Mouse (Mus musculus): ENCODE measurements around the gene Lenep.

Gene Lenep

GRCm38 (mm10) chr3:89420421-89420820, 17.8 kb upstream of the Lenep start:
- DNase-seq (ENCODE audit: low spot score in 2 of 2): no peak

- DNase-seq (ENCODE audit: low spot score in 2 of 2): no peak
Observed at GRCm38 (mm10) chr3:89419981-89420380, 17.4 kb upstream of the Lenep start.

GRCm38 (mm10) chr3:89419571-89419970, 17.0 kb upstream of the Lenep start:
- DNase-seq (ENCODE audit: low spot score in 2 of 2): no peak

GRCm38 (mm10) chr3:89418861-89419250, 16.3 kb upstream of the Lenep start:
- peak in 1 of 2 experiments; percentile 76 for DNase-seq (ENCODE audit: low spot score in 2 of 2)

DNA sequence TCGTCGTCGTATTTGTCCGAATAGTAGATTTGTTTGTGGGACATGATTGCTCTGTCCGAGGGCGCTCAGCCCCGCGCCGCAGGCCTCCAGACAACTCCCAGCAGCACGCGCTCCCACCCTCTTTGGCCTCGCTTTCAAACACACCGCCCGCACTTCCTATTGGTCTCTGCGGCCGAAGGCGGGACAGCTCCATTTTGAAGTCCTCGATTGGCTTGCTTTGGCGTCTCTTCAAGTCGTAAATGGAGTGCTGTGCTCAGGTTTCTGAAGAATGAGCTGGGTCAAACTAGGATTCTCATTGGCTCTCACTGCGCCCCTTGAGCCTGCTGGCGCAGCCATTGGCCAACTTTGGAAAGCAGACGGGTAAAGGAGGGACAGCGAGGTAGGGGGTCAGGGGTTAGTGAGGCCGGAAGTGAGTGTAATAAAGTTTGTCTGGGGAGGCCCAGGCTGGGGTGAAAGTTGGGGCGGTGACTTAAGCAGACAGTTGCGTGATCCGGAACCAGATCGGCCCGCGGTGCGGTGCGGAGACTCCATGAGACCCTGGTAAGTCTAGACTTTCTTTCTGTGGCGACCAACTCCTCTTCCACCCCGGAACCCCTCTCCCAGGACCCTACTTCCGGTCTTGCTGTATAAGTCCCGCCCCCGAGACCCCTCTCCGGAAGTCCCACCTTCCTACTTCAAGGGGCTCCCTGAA, 15.7 kb upstream of the Lenep start, which contains the start of the genes Cks1b and Shc1:
Cks1b (minus strand) TSS at position 214 of the 691 bp plus-strand sequence.
Shc1 (plus strand) TSS at position 274 of the 691 bp plus-strand sequence.
- DNase-seq (ENCODE audit: low spot score in 2 of 2): peak; percentile 86 to 93

DNA sequence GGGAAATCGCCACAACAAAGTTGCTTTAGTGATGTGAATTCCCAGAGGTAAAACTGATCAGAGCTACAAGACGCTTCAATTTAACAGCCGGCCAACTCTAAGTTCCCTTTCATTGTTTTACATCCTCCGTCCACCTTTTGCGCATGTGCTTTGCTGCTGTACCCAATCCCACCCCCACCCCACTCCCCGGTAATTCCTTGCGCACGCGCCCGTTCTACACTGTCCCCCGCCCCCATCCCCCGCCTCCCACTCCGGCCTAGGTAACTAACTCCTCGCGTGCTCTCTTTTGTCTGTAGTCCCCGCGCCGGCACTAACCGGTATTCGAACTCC, 15.2 kb upstream of the Lenep start:
- DNase-seq (ENCODE audit: low spot score in 2 of 2): no peak

GRCm38 (mm10) chr3:89417131-89417530, 14.5 kb upstream of the Lenep start:
- no peak for DNase-seq (ENCODE audit: low spot score in 2 of 2)

DNA sequence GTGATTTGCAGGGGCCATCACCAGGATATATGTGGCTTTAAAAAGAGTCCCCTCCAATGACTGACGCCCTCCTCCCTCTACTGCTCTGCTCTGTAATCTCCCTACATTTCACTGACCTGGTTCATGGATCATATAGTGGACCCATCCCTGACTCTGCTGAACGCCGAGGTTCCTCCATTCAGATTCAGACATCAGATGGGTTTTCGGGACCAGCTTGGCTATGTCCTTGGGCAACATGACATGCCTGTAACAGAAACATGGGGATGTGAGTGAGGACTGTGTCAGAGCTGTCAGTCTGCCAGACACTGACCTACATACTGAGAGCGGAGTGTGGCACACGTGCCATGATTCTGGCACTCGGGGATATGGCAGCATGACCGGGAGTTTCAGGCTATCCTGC, 13.6 kb upstream of the Lenep start:
- no peak for DNase-seq (ENCODE audit: low spot score in 2 of 2)

DNA sequence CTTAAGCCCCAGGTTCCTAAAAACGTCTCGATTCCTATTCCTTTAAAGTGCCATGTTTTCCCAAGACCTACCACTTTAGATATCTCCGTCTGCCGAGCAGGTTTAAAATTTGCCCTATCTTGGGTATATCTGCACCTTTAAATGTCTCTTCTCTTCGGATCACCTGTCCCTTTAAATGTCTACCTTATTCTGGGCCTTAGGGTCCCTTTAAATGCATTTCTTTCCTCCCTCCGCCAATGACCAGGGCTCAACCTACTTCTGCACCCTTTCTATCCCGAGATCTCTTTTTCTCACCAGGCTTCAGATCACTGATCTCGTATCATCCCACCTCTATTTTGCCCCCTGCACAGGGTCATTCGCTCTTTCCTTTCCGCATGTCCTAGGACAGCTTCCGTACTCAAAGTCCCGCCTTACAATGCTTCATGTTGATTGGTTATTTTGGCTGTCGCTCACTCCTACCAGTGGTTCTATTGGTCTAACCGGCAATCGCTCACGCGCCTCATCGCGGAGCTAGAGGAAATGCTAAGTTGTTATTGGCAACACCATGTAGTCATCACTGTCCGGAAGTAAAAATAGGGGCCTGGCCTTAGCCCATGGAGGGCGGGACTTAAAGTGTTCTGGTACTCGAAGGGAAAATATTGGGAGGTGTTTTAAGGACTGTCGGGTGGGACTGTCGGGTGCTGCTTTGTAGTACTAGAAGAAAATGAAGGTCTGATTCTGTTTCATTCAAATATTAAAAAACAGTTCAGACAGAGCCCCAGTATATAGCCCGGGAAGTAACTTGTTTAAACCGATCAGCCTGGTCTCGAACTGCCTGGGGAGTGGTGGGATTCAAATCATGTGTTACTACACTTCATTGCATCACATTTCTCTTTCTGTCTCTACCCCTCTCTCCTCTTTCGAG, 9.1 kb upstream of the Lenep start, which contains the start of gene Flad1:
Flad1 (minus strand) TSS at position 381 of the 904 bp plus-strand sequence.
- peak; percentile 95 to 99 for DNase-seq (ENCODE audit: low spot score in 2 of 2)

DNA sequence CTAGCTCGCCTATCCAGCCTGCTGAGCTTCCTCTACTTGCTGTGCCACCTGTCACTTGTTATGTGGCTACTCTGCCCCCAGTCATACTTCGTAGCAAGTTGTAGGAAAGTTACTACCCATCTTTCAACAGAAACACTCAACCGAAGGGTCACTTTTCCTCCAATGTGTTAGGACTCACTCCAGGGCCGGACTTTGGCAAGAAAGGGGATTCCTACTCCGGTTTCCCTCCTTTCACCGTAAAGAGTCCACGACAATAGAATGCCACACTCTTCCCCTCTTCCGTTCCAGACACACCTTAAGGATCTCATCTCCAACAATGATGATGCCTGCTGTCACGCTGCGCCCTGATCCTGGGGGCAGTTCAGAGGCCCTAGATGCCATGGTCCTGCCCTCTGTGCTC, 8.3 kb upstream of the Lenep start:
- DNase-seq (ENCODE audit: low spot score in 2 of 2): no peak

GRCm38 (mm10) chr3:89409701-89410100, 7.1 kb upstream of the Lenep start:
- DNase-seq (ENCODE audit: low spot score in 2 of 2): no peak

DNA sequence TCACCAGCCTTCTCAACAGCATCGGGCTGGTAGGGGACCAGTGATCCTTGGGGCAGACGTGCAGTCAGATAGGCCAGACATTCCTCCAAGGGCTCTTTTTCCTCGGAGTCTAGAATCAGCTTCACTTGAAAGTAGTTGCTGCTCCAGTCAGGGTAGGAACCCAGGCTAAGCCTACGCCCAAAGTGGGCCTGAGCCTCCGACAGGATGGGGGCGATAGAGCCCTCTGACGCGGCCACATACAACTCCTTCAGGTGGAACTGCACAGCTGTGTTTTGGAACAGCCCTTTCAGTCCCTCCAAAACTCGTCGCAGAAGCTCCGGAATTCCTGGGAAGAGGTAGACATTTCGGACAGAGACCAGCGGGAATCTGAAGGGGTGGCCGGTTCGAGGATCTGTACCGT, 5.9 kb upstream of the Lenep start:
- no peak for DNase-seq (ENCODE audit: low spot score in 2 of 2)

GRCm38 (mm10) chr3:89406887-89407286, 4.3 kb upstream of the Lenep start:
- DNase-seq (ENCODE audit: low spot score in 2 of 2): no peak

GRCm38 (mm10) chr3:89401329-89401728, 1.3 kb downstream of the Lenep start:
- no peak for DNase-seq (ENCODE audit: low spot score in 2 of 2)

DNA sequence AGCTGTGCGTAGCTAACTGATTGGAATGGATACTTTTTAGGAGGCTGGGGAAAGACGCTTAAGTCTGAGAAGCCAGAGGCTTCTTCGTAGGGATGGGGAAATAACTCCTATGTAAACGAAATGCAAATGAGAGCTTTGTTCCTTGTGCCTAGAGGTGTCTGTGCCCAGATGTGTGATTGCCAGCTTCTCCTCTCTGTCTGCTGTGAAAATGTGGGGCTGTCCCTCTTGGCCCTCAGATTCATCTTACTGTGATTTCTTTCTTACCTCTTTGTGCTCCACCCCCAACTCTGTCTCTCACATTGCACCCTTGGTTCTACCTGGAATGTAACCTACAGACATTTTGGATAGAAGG, 6.0 kb downstream of the Lenep start:
- peak in 1 of 2 experiments; percentile 15 for DNase-seq (ENCODE audit: low spot score in 2 of 2)

DNA sequence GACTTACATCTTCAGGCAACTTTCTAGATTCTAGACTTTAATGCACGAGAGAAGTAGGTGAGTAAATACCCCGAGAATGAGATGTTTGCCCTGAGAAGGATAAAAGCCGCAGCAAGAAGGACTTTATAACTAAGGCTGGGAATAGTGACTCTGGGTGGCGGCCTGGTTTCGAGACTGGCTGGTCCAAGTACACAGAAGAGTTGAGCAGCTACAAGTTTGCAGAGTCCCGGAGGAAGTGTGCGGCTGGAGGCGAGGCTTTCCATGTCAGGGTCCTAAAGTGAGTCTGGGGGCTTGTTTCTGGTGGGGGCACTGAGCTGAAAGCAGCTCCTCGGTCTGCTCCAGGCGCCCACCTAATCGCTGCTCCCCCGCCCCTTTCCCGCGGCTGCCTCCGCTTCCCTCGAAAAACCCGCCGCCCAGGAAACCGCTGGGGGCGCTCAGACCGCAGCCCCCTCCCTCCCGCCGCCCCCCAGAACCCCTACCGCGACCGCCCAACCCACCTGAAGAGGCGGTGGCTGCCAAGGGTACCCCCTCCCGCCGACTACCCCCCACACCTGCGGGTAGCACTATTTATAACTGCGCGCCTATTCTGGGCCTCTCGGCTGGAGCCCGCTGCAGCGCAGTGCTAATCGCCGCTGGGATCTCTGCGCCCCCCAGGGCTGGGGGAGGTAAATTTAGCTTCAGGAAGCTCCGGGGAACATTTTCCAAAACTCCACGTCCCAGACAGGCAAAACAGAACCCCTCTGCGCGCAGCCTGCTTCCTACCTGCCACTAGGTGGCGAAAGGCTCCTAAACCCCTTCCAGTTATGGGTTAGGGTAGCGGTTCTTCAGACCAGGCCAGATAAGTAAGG, 6.6 kb downstream of the Lenep start:
- DNase-seq (ENCODE audit: low spot score in 2 of 2): peak; percentile 60 to 70

DNA sequence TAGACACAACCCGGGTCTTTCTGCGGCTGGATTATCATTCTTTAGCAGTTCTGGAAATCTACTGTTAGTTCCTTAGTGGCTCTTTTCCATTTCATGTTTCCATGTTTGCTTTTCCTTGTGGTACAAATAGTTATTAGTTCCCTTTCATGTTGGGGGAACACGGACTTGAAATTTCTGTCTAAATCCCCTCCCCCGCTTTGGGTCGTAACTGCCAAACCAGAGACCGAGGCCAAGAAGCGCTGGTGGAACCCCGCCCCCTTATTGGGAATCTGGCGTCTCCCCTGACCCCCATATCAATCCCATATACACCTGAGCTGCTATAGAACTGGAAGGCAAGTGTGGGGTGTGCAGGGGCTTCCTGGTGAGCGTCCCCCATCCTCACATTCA, 7.2 kb downstream of the Lenep start:
- peak in 1 of 2 experiments; percentile 24 for DNase-seq (ENCODE audit: low spot score in 2 of 2)

- DNase-seq (ENCODE audit: low spot score in 2 of 2): peak; percentile 63 to 82
Observed at GRCm38 (mm10) chr3:89394894-89395256, 7.7 kb downstream of the Lenep start.

DNA sequence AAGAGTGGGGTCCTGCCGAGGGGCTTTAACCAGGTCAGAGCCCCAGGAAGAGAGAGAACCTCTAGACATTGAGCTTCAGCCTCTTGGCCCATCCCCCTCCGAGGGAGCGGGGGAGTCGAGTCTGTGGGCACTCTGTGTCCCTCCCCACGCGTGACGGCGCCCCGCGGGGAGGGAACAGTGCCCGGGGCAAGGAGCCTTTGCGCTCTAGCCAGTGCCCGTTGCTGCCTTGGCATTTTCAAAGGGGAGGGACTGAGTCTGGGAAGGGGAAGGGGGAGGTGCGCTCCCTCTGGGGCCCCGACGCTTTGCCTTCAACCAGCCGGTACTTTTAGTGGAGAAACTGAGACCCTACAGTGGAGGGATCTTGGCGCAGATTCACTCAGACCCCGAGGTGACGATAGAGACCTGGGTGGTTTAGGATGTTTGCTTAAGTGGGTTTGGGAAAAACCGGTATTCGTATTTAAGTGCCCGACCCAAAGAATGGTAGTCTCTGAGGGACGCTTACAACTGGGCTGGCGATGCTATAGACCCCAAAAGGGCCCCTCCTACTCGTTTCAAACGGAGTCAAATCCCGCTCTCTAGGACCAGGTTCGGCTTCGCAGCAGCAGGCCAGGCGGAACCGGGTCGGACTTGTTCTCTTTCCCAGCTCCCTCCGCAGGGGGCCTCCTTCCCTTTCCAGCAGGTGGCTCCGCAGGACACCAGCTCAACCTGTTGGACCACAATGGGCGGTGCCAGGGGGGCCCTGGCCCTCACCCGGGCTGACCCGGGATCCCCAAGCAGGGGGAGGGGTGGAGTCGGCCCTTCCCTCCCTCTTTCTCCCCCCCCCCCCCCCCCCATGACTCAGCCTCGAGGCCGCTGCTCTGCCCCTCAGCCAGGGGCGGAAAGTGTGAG, 8.3 kb downstream of the Lenep start, which contains the start of gene Zbtb7b:
Zbtb7b (minus strand) TSS at position 771 of the 888 bp plus-strand sequence.
- peak; percentile 70 to 71 for DNase-seq (ENCODE audit: low spot score in 2 of 2)

- peak; percentile 86 to 96 for DNase-seq (ENCODE audit: low spot score in 2 of 2)
Observed at GRCm38 (mm10) chr3:89393605-89394004, 9.0 kb downstream of the Lenep start.

DNA sequence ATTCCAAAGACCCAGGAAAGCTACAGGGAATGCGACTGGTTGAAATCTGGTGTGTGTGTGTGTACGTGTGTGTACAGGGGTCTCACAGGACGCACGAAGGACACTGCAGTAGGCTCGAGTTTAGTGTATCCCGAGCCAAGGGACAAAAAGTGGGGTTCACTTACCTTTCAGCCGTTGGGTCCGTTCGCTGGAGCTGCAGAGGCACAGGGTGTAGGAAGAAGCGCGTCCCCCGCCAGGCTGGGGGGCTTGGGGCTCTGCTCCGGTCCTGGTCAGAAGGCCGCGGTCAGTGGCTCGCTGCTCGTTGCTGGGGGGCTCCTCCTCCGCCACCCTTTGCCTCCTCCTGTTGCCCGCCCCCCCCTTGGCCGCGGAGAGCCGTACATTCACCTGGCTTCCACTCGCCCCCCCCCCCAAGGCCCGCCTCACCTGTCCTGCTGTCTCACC, 9.7 kb downstream of the Lenep start:
- peak; percentile 43 to 45 for DNase-seq (ENCODE audit: low spot score in 2 of 2)
